Mouse (Mus musculus) adrenal gland, postnatal 25 days (tissue): Measurements from ENCODE around the gene Itga3. TPM values are rescaled to one million over a fixed set of nuclear protein-coding genes. Genes with fewer than 3 reads are reported as not detected.

Experiments
- DNase-seq: peaks from one replicate; pipeline ENCODE4 v3.0.0; 2021; ENCODE audit warnings: mixed read lengths
- total RNA-seq: library from RNA; stranded (reverse); gene quantifications from 2 replicates; pipeline ENCODE4 v1.2.3, GENCODE M21; 2021

The Itga3 gene
- total RNA-seq, 1 experiment from 2014 or later = 40.7 TPM

DNA sequence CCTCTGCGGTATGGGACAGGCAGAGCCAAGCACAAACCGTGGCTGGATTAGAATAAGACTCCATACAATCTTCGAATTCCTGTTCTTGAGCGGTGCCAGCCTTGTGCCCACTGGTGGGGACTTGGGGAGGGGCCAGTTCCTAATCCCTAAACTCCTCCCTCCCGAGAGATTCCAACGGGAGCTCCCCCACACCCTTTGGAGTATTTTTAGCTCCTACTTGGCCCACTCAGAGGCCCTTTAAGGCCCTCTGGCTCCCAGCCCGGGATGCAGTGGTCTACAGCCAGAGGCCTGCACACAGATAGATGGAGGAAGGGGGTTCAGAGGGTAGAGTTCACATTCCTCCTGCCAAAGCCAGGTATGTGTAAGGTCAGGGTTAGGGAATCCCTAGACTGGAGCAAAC, 5.3 kb downstream of the Itga3 start:
- DNase-seq = no peak

DNA sequence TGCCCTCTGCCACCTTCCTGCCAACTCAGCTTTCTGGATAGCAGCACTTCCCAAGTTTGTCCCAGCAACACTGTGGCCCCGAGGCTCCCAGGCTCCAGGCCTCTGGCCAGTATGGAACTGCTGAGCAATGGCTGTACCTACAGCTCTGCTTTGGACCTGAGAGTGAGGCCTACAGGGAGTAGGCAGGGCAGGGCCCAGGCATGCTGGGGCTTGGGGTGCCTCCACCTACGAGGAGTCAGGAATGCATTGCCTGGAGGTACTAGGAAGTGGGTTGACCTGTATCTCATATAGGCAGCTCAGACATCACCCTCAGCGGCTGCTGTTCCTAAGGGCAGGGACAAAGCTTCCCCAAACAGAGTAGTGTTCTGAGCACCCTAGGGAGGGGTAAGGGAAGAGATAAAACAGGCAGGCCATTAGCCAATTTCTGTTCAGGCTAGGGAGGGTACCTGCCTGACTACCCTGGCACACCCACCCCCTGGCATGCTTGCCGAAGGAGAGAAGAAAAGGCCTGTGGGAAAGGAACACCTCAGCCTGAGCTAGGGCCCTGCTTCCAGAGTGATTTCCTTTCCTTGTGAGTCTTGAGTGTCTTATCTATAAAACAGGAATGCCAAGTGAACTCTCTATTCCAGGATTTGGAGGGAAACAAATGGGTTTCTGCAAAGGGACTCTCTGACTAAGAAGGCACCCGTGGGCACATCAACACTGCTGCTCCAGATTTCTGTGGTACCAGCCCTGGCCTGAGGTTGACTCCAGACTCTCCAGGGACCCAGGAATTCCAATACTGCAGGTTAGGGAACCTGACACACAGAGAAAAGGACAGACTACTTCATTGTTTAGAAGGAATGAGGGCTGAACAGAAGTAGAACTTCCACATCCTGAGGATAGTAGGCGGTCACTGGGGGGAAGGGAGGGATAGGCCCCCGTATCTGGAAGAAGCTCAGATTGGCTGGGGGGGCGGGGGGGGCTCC, 6.2 kb downstream of the Itga3 start:
- no peak for DNase-seq

DNA sequence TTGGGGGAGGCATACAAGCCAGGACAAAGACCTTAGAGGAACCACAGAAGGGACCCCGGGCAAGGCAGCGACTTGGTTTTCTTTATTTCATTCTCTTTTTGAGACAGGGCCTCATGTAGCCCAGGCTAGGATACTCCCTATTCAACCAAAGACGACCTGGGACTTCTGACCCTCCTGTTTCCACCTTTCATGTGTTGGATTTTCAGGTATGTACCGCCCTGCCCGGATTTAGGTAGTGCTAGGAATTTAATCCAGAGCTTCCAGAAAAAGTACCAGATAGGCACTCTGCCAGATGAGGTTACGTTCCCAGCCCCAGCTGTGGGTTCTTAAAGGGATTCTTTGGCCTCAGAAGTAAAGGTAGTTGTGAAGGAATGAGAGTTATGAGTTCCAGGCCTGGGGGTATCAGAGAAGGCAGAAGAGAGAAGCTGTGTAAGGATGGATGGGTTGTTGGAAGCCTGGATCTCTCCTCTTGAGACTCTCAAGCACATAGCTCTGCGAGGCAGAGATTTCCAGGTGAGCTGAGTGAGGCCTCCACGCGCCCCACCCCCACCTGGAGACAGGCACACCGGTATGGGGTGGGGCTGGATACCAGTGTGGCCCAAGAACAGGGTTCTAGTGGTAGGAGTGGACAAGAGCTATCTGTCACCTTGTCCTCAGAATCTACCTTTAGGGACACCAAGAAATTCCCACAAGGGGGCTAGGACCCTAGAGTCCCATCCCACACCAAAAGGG, 7.2 kb downstream of the Itga3 start:
- DNase-seq = no peak

DNA sequence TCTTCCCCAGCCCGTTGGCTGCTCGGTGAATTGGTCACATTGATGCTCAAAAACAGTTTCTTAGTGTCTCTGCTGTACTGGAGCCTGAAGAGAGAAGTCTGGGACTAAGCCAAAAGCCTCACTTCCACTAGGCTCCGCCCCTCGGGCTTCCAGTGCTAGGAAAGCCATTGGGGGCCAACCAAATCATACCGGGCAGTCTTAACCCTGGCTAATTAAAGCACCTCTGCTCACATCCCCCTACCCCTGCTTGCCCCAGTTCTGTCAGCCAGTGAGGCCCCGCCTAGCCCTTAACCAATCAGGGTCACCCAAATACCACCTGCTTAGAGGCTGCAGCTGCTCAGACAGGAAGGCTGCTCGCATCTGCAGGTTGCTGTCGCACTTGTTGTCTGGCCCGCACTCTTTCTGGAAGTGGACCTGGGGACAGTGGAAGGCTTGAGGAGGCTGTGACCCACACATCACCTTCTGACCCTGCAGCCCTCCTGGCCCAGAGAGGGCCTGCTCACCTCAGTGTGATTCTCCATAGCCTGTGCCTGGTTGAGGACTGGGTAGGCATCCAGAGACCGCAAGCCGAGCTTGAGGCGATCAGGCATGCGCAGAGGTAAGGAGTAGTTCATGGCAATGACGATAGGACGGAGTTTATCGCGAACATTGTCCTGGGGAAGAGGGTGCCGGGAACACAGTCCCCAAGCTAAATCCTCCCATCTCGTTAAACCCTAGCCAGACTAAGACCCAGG, 19.7 kb downstream of the Itga3 start:
- DNase-seq = no peak

DNA sequence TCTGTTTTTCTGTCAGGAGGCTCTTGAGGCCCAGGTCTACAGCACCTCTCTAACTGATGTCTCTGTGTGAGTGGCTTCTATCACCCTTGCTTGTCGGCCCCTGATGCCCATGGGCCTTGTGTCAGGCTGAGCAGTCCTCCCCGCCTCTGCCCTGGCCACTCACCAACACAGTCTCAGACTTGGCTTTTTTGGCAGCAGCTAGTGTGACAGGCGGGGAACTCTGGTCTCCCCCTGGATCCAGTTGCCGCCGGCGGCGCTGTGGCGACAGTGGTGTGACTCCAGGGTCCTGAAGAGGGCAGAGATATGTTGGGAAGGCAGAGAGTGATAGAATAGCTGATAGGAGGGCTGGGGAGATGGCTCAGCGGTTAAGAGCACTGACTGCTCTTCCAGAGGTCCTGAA, 23.5 kb downstream of the Itga3 start:
- no peak for DNase-seq

DNA sequence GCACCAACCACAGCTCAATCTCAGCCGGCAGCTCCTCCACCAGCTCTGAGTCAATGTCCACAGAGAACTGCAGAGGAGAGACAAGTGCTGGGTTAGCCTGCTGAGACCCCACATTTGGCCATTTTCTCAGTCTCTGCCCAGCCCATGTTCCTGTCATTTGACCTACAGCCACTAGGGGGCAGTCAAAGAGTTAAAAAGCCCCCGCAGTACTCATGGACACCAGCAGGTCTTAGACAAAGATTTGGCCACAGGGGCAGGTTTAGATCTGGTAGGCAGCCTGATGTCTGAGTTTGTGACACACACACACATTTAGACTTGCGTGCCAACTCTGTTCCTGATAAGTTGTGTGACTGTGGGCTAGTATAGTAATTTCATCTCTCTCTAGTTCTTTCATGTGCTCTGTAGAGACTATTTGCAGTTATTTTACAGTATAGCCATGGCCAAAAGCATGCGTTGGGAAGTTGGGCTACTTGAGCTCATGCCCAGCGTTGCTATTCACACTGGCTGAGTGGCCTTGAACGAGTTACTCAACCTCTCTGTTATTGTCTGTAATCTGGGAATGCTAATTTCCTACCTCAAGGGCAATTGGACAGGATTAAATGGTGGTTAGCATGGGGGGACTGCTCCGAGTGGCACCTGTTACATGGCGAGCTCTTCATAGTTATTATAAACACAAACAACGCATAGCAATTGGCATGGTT, 29.5 kb downstream of the Itga3 start:
- peak; percentile 34 for DNase-seq

DNA sequence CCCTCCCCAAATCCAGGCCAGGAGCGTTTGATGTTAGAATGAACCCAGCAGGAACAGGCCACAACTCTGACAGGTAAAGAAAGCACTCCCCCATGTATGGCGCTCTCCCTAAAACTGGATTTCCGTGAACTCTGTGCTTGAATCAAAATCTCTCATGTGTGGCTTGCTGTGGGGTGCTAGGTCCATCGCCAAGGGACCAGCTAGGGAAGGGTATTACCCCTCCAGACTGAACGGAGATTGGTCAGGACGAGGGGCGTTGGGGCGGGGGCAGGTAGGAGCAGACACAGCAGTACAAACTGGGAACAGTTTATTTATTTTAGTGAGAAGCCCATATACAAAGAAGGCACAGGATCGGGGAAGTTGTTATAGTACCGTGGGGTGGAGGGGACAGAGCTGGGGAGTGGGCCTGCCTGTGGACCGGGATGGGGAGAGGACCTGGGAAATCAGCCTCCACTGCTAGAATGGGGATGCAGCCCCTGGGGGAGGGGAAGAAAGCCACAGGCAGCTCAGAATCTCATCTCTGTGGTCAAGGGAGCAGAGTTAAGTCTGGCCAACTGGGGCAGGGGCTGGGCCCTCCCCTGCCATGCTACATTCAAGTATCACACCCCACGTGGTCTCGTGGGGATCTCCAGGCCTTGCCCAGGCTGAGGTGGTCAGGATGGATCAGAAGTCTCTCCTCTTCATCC, 32.3 kb downstream of the Itga3 start:
- DNase-seq = no peak

DNA sequence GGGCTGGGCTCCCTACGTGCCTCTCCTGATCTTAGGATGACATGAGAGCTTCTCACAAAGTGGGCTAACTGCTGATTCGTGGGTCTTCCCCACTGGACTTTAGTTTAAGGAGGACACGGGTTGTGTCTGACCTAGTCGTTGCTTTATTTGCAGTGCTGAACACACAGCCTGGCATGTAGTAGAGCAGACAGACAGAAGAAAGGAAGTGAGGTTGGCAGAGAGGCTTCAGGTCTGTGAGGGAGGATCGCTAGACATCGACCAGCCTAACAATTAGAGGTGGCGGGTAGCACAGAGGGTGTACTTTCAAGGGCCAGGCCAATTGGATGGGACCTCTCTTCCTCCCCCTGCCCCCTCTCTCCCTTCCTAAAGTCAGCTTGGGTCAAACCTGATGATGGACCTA, 33.0 kb downstream of the Itga3 start:
- DNase-seq = no peak

DNA sequence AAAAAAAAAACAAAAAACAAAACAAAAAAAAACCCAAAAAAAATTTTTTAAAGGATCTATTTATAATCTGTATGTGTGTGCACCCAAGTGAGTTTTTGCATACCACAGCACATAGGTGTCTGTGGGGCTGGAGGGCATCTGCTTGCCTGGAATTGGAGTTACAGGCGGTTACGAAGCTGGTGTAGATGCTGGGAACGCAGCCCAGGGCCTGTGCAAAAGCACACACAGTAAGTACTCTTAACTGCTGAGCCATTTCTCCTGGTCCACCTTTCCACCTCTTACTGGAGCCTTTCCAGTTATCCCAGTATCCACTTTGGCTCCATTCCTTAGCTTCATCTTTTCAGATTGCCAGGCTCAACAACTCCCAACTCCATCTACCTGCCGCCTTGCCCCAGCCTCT, 33.5 kb downstream of the Itga3 start:
- DNase-seq = no peak

DNA sequence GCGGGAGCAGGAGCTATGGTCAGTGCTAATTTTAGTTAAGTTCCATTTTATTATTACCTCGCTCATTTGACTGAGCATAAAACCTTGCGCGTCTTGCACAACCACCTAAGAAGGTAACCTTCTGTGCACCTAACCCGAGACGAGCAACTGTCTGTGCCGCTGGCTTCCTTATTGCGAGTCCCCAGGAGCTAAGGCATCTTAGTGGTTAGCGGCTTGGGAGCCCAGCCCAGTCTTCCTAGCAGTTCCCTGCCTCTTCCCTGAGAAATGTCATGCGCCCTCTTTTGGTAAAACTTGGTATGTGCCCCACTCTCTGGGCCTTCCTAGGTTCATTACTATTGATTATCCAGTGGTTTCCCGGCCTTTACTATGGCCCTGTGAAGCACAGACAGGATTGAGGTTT, 34.5 kb downstream of the Itga3 start:
- DNase-seq = peak; percentile 75

DNA sequence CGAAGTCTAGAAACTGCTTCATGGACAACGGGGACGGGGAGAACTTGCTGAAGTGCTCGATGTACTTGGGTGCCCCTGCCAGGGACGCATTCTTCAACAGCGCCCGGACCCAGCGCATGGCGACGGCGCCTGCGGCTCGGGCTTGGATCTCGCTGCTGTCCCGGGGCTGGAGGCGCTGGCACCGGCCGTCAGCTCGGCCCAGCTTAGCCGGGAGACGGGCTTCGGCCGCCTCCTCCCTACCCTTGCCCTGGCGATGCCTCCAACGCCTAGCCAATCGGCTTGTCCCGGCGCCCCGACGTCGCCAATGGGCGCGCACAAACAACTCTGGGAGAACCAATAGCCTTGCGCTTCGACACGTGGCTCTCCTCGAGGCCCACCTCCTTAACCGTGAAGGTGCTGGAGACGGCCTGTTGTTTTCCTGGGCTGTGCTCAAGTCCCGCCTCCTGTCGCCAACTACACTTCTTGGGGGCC, 35.4 kb downstream of the Itga3 start, which contains the start of gene Pdk2:
Pdk2 (minus strand) TSS at position 216 of the 471 bp plus-strand sequence.
- DNase-seq = peak; percentile 94

DNA sequence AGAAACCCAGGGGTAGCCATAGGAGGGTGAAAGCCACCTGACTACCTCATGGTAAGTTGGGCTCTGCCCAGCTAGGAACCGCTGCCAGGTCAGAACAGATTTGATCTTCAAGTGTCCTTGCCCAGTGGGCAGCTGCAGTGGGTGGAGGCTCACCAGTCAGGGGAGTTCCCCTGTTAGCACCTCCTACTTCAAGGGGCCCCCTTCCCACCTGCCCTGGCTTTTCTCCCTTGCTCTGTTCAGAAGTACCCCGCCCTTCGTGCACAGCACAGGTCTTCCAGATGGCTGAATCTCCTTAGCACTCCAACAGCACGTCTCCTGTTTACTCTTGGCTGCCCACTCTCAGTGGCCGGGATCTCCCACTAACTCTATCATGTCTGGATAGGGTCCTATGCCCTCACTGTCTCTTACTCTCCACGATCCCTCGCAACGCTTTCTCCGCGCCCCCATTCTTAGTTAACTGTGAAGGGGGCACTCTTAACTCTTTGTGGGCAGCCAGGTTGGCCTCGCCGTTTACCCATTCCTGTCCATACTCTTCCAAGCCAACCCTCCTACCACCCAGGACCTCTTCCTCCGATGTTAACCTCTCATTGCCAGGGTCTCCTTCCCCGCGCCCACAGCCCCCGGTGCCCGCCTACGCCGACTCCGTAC, 36.0 kb downstream of the Itga3 start:
- peak; percentile 57 for DNase-seq

DNA sequence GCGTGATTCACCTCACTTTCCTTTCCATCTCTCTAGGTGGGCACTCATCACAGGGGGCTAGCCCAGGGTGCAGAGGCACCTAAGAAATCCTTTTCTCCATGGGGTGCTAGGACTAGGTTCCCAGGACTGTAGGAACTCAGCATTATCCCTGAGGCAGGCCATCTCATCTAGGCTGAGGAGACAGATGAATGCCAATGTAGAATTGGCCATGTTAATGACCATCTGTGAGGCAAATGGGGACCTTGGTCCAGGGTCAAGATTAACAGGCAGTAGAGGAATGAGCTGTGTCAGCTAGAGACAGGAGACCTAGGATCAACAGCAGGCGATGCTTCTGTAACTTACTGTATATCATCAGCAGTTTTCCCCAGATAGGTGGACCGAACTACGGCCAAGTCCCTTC, 36.8 kb downstream of the Itga3 start:
- no peak for DNase-seq

DNA sequence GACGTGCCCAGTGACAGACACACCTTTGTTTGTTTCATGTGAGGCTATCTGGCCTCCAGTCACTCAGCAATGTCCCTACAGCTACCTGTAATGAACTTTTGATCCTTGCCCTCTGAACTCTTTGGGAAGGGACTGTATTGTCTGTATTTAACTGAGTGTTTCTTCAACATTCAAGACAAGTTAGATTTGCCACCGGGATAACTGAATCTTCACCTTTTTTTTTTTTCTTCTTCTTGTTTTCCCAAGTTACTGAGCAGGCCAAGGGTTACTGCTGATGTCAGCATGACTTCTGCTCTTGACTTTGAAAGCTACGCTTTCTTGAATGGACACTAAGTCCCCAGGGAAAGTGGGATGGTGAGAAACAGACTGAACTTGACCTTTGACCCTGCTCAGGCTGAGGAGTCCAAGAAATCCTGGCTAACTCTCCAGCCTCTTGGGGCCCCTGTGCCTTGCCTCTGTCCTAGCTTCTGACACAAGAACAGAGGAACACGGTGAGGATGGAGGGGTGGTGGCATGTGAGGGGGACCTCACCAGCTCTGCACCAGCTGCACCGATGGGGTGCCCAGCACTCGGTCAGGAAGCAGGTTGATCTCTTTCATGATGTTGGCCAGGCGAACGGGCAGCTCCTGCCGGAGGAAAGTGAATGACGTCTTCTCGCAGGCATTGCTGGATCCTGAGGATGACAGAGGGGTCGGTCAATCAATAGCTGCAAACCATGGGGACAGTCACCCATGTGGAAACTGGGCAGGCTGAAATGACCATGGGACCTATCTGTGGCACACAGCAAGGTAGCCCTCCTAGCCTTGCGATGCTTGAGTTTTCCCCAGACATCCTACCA, 37.6 kb downstream of the Itga3 start:
- DNase-seq = no peak

DNA sequence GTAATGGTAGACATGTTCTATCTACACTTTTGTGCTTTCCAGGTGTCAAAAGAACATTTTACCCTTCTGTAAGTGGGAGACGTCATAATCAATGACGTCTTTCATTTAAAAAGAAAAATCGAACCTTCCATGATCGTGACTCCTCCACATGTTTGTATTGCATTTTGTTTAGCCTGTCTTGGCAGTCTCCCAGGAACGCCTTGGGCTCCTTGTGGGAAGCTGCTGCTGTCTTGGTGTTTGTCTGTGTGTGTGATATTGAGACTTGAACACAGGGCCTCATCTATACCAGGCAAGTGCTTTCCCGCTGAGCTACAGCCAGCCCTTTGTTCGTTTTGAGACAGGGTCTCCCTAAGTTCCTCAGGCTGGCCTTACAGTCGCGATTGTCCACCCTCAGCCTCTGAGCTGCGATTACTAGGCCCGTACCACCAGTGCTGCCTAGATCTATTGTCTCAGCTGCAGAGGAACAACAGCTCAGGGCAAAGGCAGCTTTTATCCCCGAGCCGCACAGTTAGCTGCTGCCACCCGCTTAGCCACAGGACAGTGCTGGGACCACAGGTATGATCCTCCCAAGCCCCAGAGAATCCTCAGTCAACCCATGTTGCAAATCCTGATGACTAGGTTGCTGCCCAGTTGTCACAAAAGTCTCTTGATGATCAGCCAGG, 38.3 kb downstream of the Itga3 start:
- DNase-seq = no peak

DNA sequence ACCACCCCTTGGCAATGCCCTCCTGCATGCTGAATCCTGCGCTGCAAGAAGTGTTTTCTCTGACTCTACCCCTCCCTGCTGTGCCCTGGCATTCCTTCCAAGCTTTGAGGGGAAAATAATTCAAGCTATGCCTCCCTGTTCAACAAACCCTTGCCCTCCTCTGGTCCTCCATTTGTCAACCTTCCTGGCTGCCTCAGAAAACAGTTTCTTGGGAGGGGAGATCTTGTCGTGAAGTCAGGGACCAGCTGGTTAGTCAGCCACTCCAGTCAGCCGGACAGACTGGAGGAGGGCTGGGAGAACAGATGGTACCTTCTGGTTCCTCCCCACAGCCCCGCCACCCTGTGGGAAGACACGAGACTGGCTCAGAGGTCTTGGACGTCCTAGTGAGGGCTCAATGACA, 39.3 kb downstream of the Itga3 start:
- no peak for DNase-seq

DNA sequence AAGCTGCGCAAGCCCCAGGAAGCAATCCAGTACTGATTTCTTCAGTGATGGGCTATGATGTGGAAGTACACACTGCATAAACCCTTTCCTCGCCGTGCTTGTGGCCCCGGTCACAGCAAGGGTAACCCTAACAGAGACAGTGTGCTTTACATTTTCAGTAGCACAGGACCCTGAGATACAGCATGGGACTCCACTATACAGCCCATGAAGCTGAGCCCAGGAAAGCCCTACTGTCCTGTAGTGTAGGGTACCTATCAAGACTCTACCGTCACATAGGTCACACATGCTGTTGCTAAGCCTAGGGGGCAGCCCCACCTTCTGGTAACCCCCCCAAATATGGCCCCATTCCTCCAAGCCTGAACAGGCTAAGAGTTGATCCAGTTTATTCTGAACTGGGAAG, 40.1 kb downstream of the Itga3 start:
- DNase-seq = no peak

DNA sequence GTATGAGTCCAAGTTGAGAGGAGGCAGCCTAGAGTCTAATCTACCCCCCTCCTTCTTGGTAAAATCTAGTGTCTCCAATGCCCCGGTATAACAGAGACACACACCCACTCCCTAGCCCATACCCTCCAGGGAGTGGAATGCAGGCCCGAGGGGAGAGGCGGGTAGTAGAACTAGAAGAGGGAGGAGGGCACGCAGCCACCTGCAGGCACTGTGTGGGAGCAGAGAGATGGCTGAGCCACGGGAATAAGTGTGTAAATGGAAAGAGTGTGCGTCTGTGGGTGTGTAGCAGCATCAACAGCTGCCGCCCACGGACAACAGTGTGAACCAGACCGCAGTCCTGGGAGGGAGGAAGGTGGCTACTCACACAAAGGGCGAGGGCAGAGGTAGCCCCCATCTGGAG, 41.7 kb downstream of the Itga3 start:
- DNase-seq = no peak

DNA sequence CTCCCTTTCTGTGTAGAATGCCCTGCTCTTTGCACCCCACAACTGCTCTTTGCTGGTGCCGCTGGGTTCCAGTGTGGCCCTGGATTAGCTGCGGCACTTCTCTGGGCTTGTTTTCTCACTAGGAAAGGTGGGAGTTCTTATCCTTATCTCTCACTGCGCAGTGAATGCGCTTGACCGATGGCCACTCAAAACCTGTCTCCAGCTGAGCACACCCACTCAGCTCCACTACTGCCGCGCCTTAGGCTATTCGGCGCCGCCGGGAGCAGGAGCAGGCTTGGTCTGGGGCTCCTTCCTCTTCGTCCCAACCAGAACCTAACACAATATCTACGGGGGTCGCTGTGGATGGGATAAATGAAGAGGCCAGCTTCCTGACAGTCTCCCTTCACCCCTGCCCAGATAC, 43.0 kb downstream of the Itga3 start:
- DNase-seq = no peak
